Mouse (Mus musculus) hindlimb bud, embryonic 11.5 days (tissue): ENCODE results near the gene Gm45062.

ENCODE experiments used
- DNase-seq: peaks from one replicate; pipeline ENCODE4 v3.0.0-alpha.2; 2012; ENCODE audit warnings: low read depth, low spot score; ENCODE audit errors: extremely low spot score

Gene Gm45062

GRCm38 (mm10) chr6:8259004-8259666 lies at the start of gene Gm45062, which contains the start of the genes Rpa3 and Umad1:
TSS of gene Gm45062 (plus strand) at chr6:8259450.
TSS of gene Rpa3 (minus strand) at chr6:8259173.
TSS of gene Umad1 (plus strand) at chr6:8259288.
- peak; percentile 92 for DNase-seq

GRCm38 (mm10) chr6:8209866-8210186 lies 49.4 kb upstream of the Gm45062 start:
- no peak for DNase-seq

- DNase-seq: no peak
Measured at GRCm38 (mm10) chr6:8210661-8211060, 48.6 kb upstream of the Gm45062 start.

- DNase-seq: no peak
Measured at GRCm38 (mm10) chr6:8227035-8227434, 32.2 kb upstream of the Gm45062 start.

GRCm38 (mm10) chr6:8228596-8228995 lies 30.7 kb upstream of the Gm45062 start:
- no peak for DNase-seq

- no peak for DNase-seq
Measured at GRCm38 (mm10) chr6:8258316-8258715, 934 bp upstream of the Gm45062 start.

- no peak for DNase-seq
Measured at GRCm38 (mm10) chr6:8259667-8260044, 406 bp downstream of the Gm45062 start.

- DNase-seq: no peak
Measured at GRCm38 (mm10) chr6:8271047-8271446, 11.8 kb downstream of the Gm45062 start.

- no peak for DNase-seq
Measured at GRCm38 (mm10) chr6:8274387-8275054, 15.3 kb downstream of the Gm45062 start.

GRCm38 (mm10) chr6:8275098-8275497 lies 15.8 kb downstream of the Gm45062 start:
- peak; percentile 41 for DNase-seq

GRCm38 (mm10) chr6:8276431-8276830 lies 17.2 kb downstream of the Gm45062 start:
- DNase-seq: no peak

GRCm38 (mm10) chr6:8278426-8279002 lies 19.3 kb downstream of the Gm45062 start:
- DNase-seq: no peak

GRCm38 (mm10) chr6:8283255-8283654 lies 24.0 kb downstream of the Gm45062 start:
- no peak for DNase-seq

GRCm38 (mm10) chr6:8285401-8285960 lies 26.2 kb downstream of the Gm45062 start:
- no peak for DNase-seq

- DNase-seq: no peak
Measured at GRCm38 (mm10) chr6:8286146-8286545, 26.9 kb downstream of the Gm45062 start.

GRCm38 (mm10) chr6:8288755-8289580 lies 29.7 kb downstream of the Gm45062 start:
- DNase-seq: no peak

GRCm38 (mm10) chr6:8294048-8294784 lies 35.0 kb downstream of the Gm45062 start:
- no peak for DNase-seq

- DNase-seq: no peak
Measured at GRCm38 (mm10) chr6:8299066-8299863, 40.0 kb downstream of the Gm45062 start.

GRCm38 (mm10) chr6:8307878-8308775 lies 48.9 kb downstream of the Gm45062 start:
- DNase-seq: no peak
